Mouse (Mus musculus) limb, embryonic 11.5 days (tissue): ENCODE data around the gene Xrcc5. TPM values are rescaled to one million over a fixed set of nuclear protein-coding genes. Genes with fewer than 3 reads are reported as not detected.
A peak's percentile ranks its signal among the peaks of the same experiment; 100 is the strongest.

Experiments used
- ATAC-seq: fragments of 200-750 bp; cut with Nextera tagmentation; 2 replicates; pipeline ENCODE4 v1.8.0; 2017; ENCODE audit warnings: low read depth; ENCODE audit not compliant: insufficient number of reproducible peaks, low FRiP score, low TSS enrichment
- DNase-seq: peaks from one replicate; pipeline ENCODE4 v3.0.0-alpha.2; 2015; ENCODE audit warnings: low spot score
- H3K27ac ChIP-seq: fragments of 300-500 bp; sonication (generic); replicated peaks from 2 replicates; pipeline ENCODE4 v1.5.1; 2014; ENCODE audit warnings: low read depth, mild to moderate bottlenecking, low read length
- H3K27me3 ChIP-seq: fragments of 300-500 bp; sonication (generic); 2 replicates; pipeline ENCODE4 v1.6.1; 2014; ENCODE audit warnings: mild to moderate bottlenecking, low read length, mixed read lengths; ENCODE audit not compliant: control insufficient read depth, insufficient read depth
- H3K36me3 ChIP-seq: fragments of 300-500 bp; sonication (generic); 2 replicates; pipeline ENCODE4 v1.6.1; 2014; ENCODE audit warnings: mild to moderate bottlenecking, low read length, moderate library complexity, mixed read lengths; ENCODE audit not compliant: control insufficient read depth, insufficient read depth
- H3K4me1 ChIP-seq: fragments of 300-500 bp; sonication (generic); 2 replicates; pipeline ENCODE4 v1.6.1; 2014; ENCODE audit warnings: low read length, mixed read lengths; ENCODE audit not compliant: control insufficient read depth, insufficient read depth
- H3K4me2 ChIP-seq: fragments of 300-500 bp; sonication (generic); 2 replicates; pipeline ENCODE4 v1.6.1; 2014; ENCODE audit warnings: low read depth, mild to moderate bottlenecking, moderate library complexity; ENCODE audit not compliant: severe bottlenecking
- H3K4me3 ChIP-seq: fragments of 300-500 bp; sonication (generic); 2 replicates; pipeline ENCODE4 v1.5.1; 2014; ENCODE audit warnings: low read depth, low read length
- H3K9ac ChIP-seq: fragments of 300-500 bp; sonication (generic); 2 replicates; pipeline ENCODE4 v1.6.1; 2014; ENCODE audit warnings: mild to moderate bottlenecking, low read length
- H3K9me3 ChIP-seq: fragments of 300-500 bp; sonication (generic); 2 replicates; pipeline ENCODE4 v1.6.1; 2016; ENCODE audit warnings: low read length; ENCODE audit not compliant: control insufficient read depth
- WGBS: fragments of 180-500 bp; shearing (Covaris S2); extraction: QIAGEN DNeasy Blood & Tissue Kit; methylation state at CpG from one replicate; pipeline ENCODE4 v1.1.7; 2014; 5-methylcytosine and 5-hydroxymethylcytosine counted together
- polyA plus RNA-seq: library from polyadenylated mRNA; unstranded; fragments of >200 nt; fragmentation: Nextera tagmentation; extraction: Ambion mirVana; gene quantifications from 2 replicates; pipeline ENCODE4 v1.2.1, GENCODE M21; 2014

The Xrcc5 gene
- polyA plus RNA-seq, 1 experiment from 2014 or later, result 78.9 TPM

GRCm38 (mm10) chr1:72306679-72307181 lies 491 bp upstream of the Xrcc5 start:
- Histone ChIP-seq H3K27ac (peak overlapping the region; percentile 86), H3K4me1 (peaks cover 8% of the 10 kb centered on the region; the same call in 1 of the 2 replicates), H3K4me3 (peak overlapping the region; percentile 55; the same call in 1 of the 2 replicates), H3K4me2 (peak overlapping the region; percentile 49), H3K9me3 (no peaks in the 10 kb centered on the region), H3K36me3 (no peaks in the 10 kb centered on the region), H3K9ac (peak overlapping the region; percentile 79), H3K27me3 (no peaks in the 10 kb centered on the region)
- ATAC-seq (peak; percentile 53), DNase-seq (peak; percentile 69)
- WGBS, result 4% methylated on average over 11 of the region's 11 CpGs

- whole genome bisulfite sequencing, result 71% methylated on average over 4 of the region's 4 CpGs
- peaks cover 8% of the 10 kb centered on the region; the same call in 1 of the 2 replicates for H3K4me1 ChIP-seq
- no peaks in the 10 kb centered on the region for H3K36me3 ChIP-seq
- H3K4me2 ChIP-seq, result no peak overlapping the region
- H3K4me3 ChIP-seq, result no peak overlapping the region
- H3K9ac ChIP-seq, result no peak overlapping the region; the same call in 1 of the 2 replicates
- H3K27ac ChIP-seq, result peak overlapping the region; percentile 4; the same call in 1 of the 2 replicates
- ATAC-seq (no peak), DNase-seq (no peak)
- no peaks in the 10 kb centered on the region for H3K9me3 ChIP-seq
- H3K27me3 ChIP-seq, result no peaks in the 10 kb centered on the region
Observed at GRCm38 (mm10) chr1:72308919-72309318, 1.7 kb downstream of the Xrcc5 start.

GRCm38 (mm10) chr1:72309744-72310424 lies 2.7 kb downstream of the Xrcc5 start:
- Histone ChIP-seq H3K27me3 (no peaks in the 10 kb centered on the region), H3K27ac (peak overlapping the region; percentile 82), H3K9ac (no peak overlapping the region), H3K36me3 (no peaks in the 10 kb centered on the region), H3K9me3 (no peaks in the 10 kb centered on the region), H3K4me2 (no peak overlapping the region; the same call in 1 of the 2 replicates), H3K4me3 (no peak overlapping the region), H3K4me1 (peaks cover 8% of the 10 kb centered on the region; the same call in 1 of the 2 replicates)
- DNase-seq (peak; percentile 79), ATAC-seq (peak; percentile 81)
- 41% methylated on average over 6 of the region's 6 CpGs for WGBS

DNA sequence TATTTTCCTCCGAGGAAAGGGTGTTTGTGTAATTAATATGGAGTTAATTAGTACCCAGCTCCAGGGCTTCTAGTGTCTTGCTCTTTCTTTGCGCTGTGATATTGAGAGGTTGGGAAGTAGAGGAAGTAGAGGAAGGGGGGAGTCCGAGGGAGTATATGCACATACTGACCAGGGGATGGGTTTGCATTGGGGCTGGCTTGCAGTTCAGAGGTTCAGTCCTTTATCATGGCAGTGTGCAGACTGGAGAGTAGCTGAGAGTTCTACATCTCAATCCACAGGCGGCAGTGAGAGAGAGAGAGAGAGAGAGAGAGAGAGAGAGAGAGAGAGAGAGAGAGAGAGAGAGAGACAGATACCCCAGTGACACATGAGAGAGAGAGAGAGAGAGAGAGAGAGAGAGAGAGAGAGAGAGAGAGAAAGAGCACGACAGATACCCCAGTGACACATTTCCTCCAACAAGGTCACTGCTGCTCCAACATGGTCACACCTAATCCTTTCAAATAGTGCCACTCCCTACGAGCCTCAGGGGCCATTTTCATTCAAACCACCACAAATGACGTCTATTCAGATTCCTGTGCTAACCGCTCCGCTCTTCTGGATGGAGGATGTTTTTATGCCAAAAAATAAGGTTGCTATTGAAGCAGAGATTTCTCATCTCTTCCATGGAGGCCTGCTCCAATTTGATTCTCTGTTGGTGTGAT lies 5.6 kb downstream of the Xrcc5 start:
- no peak overlapping the region for H3K9ac ChIP-seq
- H3K4me1 ChIP-seq, result peaks cover 8% of the 10 kb centered on the region; the same call in 1 of the 2 replicates
- no peak overlapping the region for H3K4me3 ChIP-seq
- H3K27me3 ChIP-seq, result no peaks in the 10 kb centered on the region
- no peak for DNase-seq
- H3K9me3 ChIP-seq, result no peaks in the 10 kb centered on the region
- peaks cover 3% of the 10 kb centered on the region; the same call in 1 of the 2 replicates for H3K36me3 ChIP-seq
- H3K4me2 ChIP-seq, result no peak overlapping the region
- 89% methylated on average over 9 of the region's 9 CpGs for WGBS
- H3K27ac ChIP-seq, result no peak overlapping the region
- ATAC-seq, result no peak

DNA sequence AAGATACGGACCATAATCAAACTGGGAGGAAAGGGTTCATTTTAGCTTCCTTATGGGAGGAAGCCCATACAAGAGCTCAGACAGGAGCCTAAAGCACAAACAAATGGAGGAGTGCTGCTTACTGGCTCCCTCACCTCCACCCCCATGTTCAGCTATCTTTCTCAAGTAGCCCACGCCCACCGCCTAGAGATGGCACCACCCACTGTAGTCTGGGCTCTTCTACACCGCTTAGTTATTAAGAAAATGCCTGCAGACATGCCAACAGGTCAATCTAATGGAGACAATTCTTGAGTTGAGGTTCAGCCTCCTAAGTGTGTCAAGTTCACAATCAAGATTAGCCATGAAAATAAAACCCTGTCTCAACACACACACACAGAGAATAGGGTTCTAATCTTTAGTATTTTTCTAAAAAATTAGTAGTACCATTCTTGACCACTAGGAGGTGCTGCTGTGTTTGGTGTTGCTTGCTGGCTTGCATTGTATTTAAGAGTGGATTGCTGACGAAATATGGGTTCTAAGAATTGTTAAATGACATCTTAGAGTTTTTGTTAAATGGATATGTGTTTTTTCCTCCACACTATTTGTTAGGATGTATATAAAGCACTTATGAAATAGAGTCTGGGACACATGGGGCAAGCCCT lies 6.3 kb downstream of the Xrcc5 start:
- Histone ChIP-seq H3K27me3 (no peaks in the 10 kb centered on the region), H3K4me3 (no peak overlapping the region), H3K9ac (no peak overlapping the region), H3K4me2 (no peak overlapping the region), H3K4me1 (peaks cover 8% of the 10 kb centered on the region; the same call in 1 of the 2 replicates), H3K36me3 (peaks cover 3% of the 10 kb centered on the region; the same call in 1 of the 2 replicates), H3K9me3 (no peaks in the 10 kb centered on the region), H3K27ac (no peak overlapping the region)
- WGBS, result 83% methylated on average over 5 of the region's 5 CpGs
- DNase-seq (no peak), ATAC-seq (no peak)

DNA sequence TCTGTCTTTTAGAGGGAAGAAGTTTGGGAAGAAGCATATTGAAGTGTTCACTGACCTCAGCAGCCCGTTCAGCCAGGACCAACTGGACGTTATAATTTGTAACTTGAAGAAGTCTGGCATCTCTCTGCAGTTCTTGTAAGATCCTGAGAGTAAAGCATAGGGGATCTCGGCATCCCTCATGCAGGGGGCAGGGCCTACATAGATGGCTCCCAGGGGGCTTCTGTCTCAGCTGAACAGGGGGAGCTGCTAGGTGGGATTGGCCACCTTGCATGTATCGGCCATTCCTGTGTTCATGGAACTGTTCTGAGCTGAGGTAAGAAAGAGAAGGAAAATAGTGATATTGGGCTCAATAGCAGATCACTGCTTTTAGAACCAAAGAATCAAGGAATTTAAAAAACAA lies 8.2 kb downstream of the Xrcc5 start:
- WGBS, result 90% methylated on average over 4 of the region's 4 CpGs
- ATAC-seq, result no peak
- H3K36me3 ChIP-seq, result peaks cover 3% of the 10 kb centered on the region; the same call in 1 of the 2 replicates

DNA sequence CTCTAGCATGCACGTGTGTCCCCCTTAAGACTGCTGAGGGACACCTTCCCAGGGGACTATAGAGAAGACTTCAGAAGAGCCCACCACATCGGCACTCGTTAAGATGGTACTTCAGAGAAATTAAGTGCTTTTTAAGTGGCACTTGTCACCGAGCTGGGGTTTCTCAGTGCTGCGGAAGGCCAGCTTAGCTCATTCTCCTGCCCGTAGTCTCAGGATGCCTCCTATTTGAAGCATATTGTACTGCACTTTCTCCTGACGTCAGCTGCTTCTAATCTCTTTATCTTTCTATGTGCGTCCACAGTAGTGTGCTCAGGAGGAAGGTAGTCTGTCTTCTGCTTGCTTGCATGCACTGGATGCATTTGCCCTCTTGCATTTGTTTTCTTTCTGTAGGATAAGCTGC lies 9.2 kb downstream of the Xrcc5 start:
- H3K9ac ChIP-seq, result no peak overlapping the region
- 77% methylated on average over 8 of the region's 8 CpGs for WGBS
- no peak overlapping the region for H3K4me3 ChIP-seq
- H3K36me3 ChIP-seq, result peaks cover 8% of the 10 kb centered on the region; the same call in 1 of the 2 replicates
- H3K27me3 ChIP-seq, result no peaks in the 10 kb centered on the region
- DNase-seq (no peak), ATAC-seq (no peak)
- H3K9me3 ChIP-seq, result no peaks in the 10 kb centered on the region
- H3K4me2 ChIP-seq, result no peak overlapping the region
- H3K27ac ChIP-seq, result no peak overlapping the region
- H3K4me1 ChIP-seq, result no peaks in the 10 kb centered on the region

More for the DNA sequence above, 8.2 kb downstream of the Xrcc5 start:
- DNase-seq, result no peak
- Histone ChIP-seq H3K27ac (no peak overlapping the region), H3K9ac (no peak overlapping the region), H3K27me3 (no peaks in the 10 kb centered on the region), H3K4me1 (peaks cover 2% of the 10 kb centered on the region; the same call in 1 of the 2 replicates), H3K9me3 (no peaks in the 10 kb centered on the region), H3K4me2 (no peak overlapping the region), H3K4me3 (no peak overlapping the region)

DNA sequence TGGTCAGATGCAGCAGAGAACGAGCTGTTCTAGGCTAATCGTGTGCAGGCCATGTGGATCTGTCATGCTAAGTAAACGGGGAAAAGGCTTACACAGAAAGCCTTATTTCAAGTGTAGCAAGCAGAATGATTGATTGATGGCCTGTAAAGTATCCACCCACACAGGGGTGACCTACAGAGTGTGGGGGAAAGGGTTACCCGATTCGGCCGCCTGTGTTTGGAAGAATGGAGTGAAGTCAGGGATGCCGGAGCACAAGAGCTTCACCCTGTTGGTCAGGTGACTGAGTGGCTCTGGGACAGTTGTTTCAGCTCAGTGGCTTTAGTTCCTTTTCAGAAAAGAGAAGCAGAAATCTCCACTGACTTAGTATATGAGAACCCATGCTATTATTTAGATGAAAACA lies 9.7 kb downstream of the Xrcc5 start:
- no peaks in the 10 kb centered on the region for H3K27me3 ChIP-seq
- ATAC-seq (no peak), DNase-seq (no peak)
- no peaks in the 10 kb centered on the region for H3K9me3 ChIP-seq
- H3K4me1 ChIP-seq, result no peaks in the 10 kb centered on the region
- no peak overlapping the region for H3K9ac ChIP-seq
- no peak overlapping the region for H3K4me2 ChIP-seq
- 78% methylated on average over 7 of the region's 7 CpGs for WGBS
- H3K27ac ChIP-seq, result no peak overlapping the region
- H3K36me3 ChIP-seq, result peaks cover 8% of the 10 kb centered on the region; the same call in 1 of the 2 replicates
- no peak overlapping the region for H3K4me3 ChIP-seq
